ENCODE assay signal across 11 mouse cellular contexts in genomic region chr10:83906751-83907150, GRCm38 (mm10).
A peak's percentile ranks its signal among the peaks of the same experiment; 100 is the strongest.
DNase-seq lines count a peak whose midpoint lies in the region; ATAC-seq and TF ChIP-seq lines count a peak whose summit lies in the region.
"Had no signal": no experiment of that assay in that cellular context is flagged by ENCODE, and none has a peak within 500 bp of the region (broad histone marks: within the 10 kb centered on the region; RNA-seq: fewer than 3 reads in every experiment).

No protein-coding gene starts in this region.

- H3K27ac ChIP-seq in heart, embryonic 10.5 days, result no peak overlapping the region
- H3K27ac ChIP-seq in forebrain, embryonic 15.5 days (replicated peaks), result no peak overlapping the region
- H3K27ac ChIP-seq: embryonic facial prominence, embryonic 12.5 days had no signal

- 76% methylated on average over 8 of the region's 8 CpGs for WGBS in heart, embryonic 10.5 days
- 33% methylated on average over 8 of the region's 8 CpGs for WGBS in forebrain, embryonic 15.5 days

- in situ Hi-C loops in Patski (cut with MboI; ENCODE audit: low pct_unique_long_range_greater_than_20kb), result no loop called here

- H3K4me2 ChIP-seq in forebrain, embryonic 15.5 days (replicated peaks), result no peak overlapping the region
- H3K4me2 ChIP-seq: embryonic facial prominence, embryonic 12.5 days had no signal

- no peak overlapping the region for H3K4me3 ChIP-seq in heart, embryonic 10.5 days
- no peak overlapping the region for H3K4me3 ChIP-seq in forebrain, embryonic 15.5 days
- H3K4me3 ChIP-seq: embryonic facial prominence, embryonic 12.5 days; myocyte had no signal

- POLR2A ChIA-PET in Patski (lab: Charles Lee), result interaction anchor here (0.6 kb wide), 1 partner anchor 1035 kb away, joined by 4 read pairs; no protein-coding TSS in a partner anchor

- peak; percentile 50 to 60 for DNase-seq in heart, adult 18-20 months
- no peak for DNase-seq in heart, embryonic 10.5 days (ENCODE audit: low spot score)
- DNase-seq in Patski (ENCODE audit: low read depth, low spot score), result peak; percentile 60
- DNase-seq in left cerebral cortex, adult 18-20 months (ENCODE audit: low spot score in 2 of 2), result peak; percentile 8 to 31
- DNase-seq in embryo, embryonic 10.5 days (ENCODE audit: low spot score), result no peak
- DNase-seq in thymus, postnatal 14 days, result no peak
- DNase-seq in gastrocnemius, postnatal 10 days, result no peak
- DNase-seq: liver had no signal

- peak; percentile 13 for TF ChIP-seq CTCF in Patski (IDR thresholded peaks at IDR 0.05)

- H3K4me1 ChIP-seq in heart, embryonic 10.5 days, result 0 out of 2 replicates have a peak, but pooled peaks cover 8% of the 10 kb centered on the region
- no peaks in the 10 kb centered on the region for H3K4me1 ChIP-seq in forebrain, embryonic 15.5 days
- H3K4me1 ChIP-seq: embryonic facial prominence, embryonic 12.5 days had no signal

- no peaks in the 10 kb centered on the region for H3K36me3 ChIP-seq in heart, embryonic 10.5 days
- H3K36me3 ChIP-seq in forebrain, embryonic 15.5 days, result no peaks in the 10 kb centered on the region
- H3K36me3 ChIP-seq: embryonic facial prominence, embryonic 12.5 days had no signal

- H3K9me3 ChIP-seq in heart, embryonic 10.5 days, result no peaks in the 10 kb centered on the region
- H3K9me3 ChIP-seq in forebrain, embryonic 15.5 days, result no peaks in the 10 kb centered on the region
- H3K9me3 ChIP-seq: embryonic facial prominence, embryonic 12.5 days had no signal

- no peaks in the 10 kb centered on the region for H3K27me3 ChIP-seq in heart, embryonic 10.5 days (ENCODE audit: insufficient read depth, poor library complexity, severe bottlenecking)
- no peaks in the 10 kb centered on the region for H3K27me3 ChIP-seq in Patski
- no peaks in the 10 kb centered on the region for H3K27me3 ChIP-seq in forebrain, embryonic 15.5 days
- H3K27me3 ChIP-seq: embryonic facial prominence, embryonic 12.5 days had no signal

- H3K9ac ChIP-seq in forebrain, embryonic 15.5 days (replicated peaks), result no peak overlapping the region
- H3K9ac ChIP-seq: embryonic facial prominence, embryonic 12.5 days had no signal

- CTCF ChIA-PET in Patski (lab: Charles Lee), result interaction anchor here (1.3 kb wide), 1 partner anchor 530 kb away, joined by 4 read pairs; no protein-coding TSS in a partner anchor

- ATAC-seq in Patski, result no peak
- peak; percentile 51; the same call in 1 of the 2 replicates for ATAC-seq in forebrain, embryonic 15.5 days (replicated peaks)

Comparison
In these comparisons a context has a peak if more than half of its experiments do, and no peak if none do; other contexts are left out.
1. DNase-seq: peak in heart, adult 18-20 months (2 of 2), Patski (single experiment) and left cerebral cortex, adult 18-20 months (2 of 2); none in heart, embryonic 10.5 days (single experiment), embryo, embryonic 10.5 days (single experiment), thymus, postnatal 14 days (single experiment) and gastrocnemius, postnatal 10 days (single experiment).